Mouse (Mus musculus) neural tube, embryonic 14.5 days (tissue): ENCODE data around the gene Gm3238. TPM values are rescaled to one million over a fixed set of nuclear protein-coding genes. Genes with fewer than 3 reads are reported as not detected.
"Not testable (repeated sequence)": the region's sequence is repeated elsewhere in the genome, so short reads cannot be mapped to it uniquely, and the experiment has no call there.

ENCODE experiments used
- ATAC-seq: fragments of 200-750 bp; cut with Nextera tagmentation; 2 replicates; pipeline ENCODE4 v1.8.0; 2017; ENCODE audit warnings: low read depth, mild to moderate bottlenecking, moderate TSS enrichment, moderate library complexity
- H3K27ac ChIP-seq: fragments of 300-500 bp; sonication (generic); 2 replicates; pipeline ENCODE4 v1.5.1; 2014; ENCODE audit warnings: low read depth, mild to moderate bottlenecking, control low read depth, low read length, moderate library complexity, mixed read lengths
- H3K27me3 ChIP-seq: fragments of 300-500 bp; sonication (generic); 2 replicates; pipeline ENCODE4 v1.6.1; 2014; ENCODE audit warnings: low read length; ENCODE audit not compliant: control insufficient read depth, insufficient read depth
- H3K36me3 ChIP-seq: fragments of 300-500 bp; sonication (generic); 2 replicates; pipeline ENCODE4 v1.6.1; 2014; ENCODE audit warnings: low read length, mixed read lengths; ENCODE audit not compliant: control insufficient read depth, insufficient read depth
- H3K4me1 ChIP-seq: fragments of 300-500 bp; sonication (generic); 2 replicates; pipeline ENCODE4 v1.6.1; 2014; ENCODE audit warnings: low read length; ENCODE audit not compliant: control insufficient read depth, insufficient read depth
- H3K4me2 ChIP-seq: fragments of 300-500 bp; sonication (generic); 2 replicates; pipeline ENCODE4 v1.6.1; 2014; ENCODE audit warnings: mild to moderate bottlenecking, low read depth, low read length, control low read depth
- H3K4me3 ChIP-seq: fragments of 300-500 bp; sonication (generic); 2 replicates; pipeline ENCODE4 v1.5.1; 2014; ENCODE audit warnings: low read depth, low read length, control low read depth, mixed read lengths
- H3K9ac ChIP-seq: fragments of 300-500 bp; sonication (generic); replicated peaks from 2 replicates; pipeline ENCODE4 v1.6.1; 2014; ENCODE audit warnings: low read depth, mild to moderate bottlenecking, control low read depth, low read length, mixed read lengths
- H3K9me3 ChIP-seq: fragments of 300-500 bp; sonication (generic); 2 replicates; pipeline ENCODE4 v1.6.1; 2016; ENCODE audit warnings: low read length; ENCODE audit not compliant: control insufficient read depth
- WGBS: fragments of 180-500 bp; shearing (Covaris S2); extraction: QIAGEN DNeasy Blood & Tissue Kit; methylation state at CpG from one replicate; pipeline ENCODE4 v1.1.7; 2014; 5-methylcytosine and 5-hydroxymethylcytosine counted together
- polyA plus RNA-seq: library from polyadenylated mRNA; unstranded; fragments of >200 nt; fragmentation: Nextera tagmentation; extraction: Ambion mirVana; gene quantifications from 2 replicates; pipeline ENCODE4 v1.2.1, GENCODE M21; 2014

Gm3238 gene
- polyA plus RNA-seq, 1 experiment from 2014 or later, result not detected

- H3K4me3 ChIP-seq, H3K36me3 ChIP-seq, H3K4me1 ChIP-seq, H3K27ac ChIP-seq, H3K4me2 ChIP-seq, ATAC-seq, H3K9ac ChIP-seq, H3K27me3 ChIP-seq, H3K9me3 ChIP-seq: not testable (repeated sequence)
- no CpG with 5 or more reads among the region's 1 CpGs for WGBS
Observed at GRCm38 (mm10) chr10:77759582-77759981, 11.5 kb downstream of the Gm3238 start, which contains the start of gene Gm3233. Gene Gm3233, minus strand, starts transcription at chr10:77759682.

GRCm38 (mm10) chr10:77753448-77753847 lies 17.7 kb downstream of the Gm3238 start:
- H3K9ac ChIP-seq, result no peak overlapping the region
- ATAC-seq, result no peak
- H3K4me3 ChIP-seq, result no peak overlapping the region
- no peak overlapping the region for H3K27ac ChIP-seq
- H3K36me3 ChIP-seq, result no peaks in the 10 kb centered on the region
- no peaks in the 10 kb centered on the region for H3K4me1 ChIP-seq
- H3K9me3 ChIP-seq, result no peaks in the 10 kb centered on the region
- no peaks in the 10 kb centered on the region for H3K27me3 ChIP-seq
- no peak overlapping the region for H3K4me2 ChIP-seq

GRCm38 (mm10) chr10:77752312-77752711 lies 18.8 kb downstream of the Gm3238 start:
- not testable (repeated sequence) for H3K27ac ChIP-seq, H3K4me1 ChIP-seq, H3K9ac ChIP-seq, ATAC-seq, H3K4me3 ChIP-seq, H3K36me3 ChIP-seq, H3K27me3 ChIP-seq, H3K4me2 ChIP-seq, H3K9me3 ChIP-seq
- WGBS, result 65% methylated on average over 3 of the region's 3 CpGs

GRCm38 (mm10) chr10:77751254-77751653 lies 19.9 kb downstream of the Gm3238 start, which contains the start of gene Gm9736:
Gene Gm9736, minus strand, starts transcription at chr10:77751354.
- H3K4me3 ChIP-seq, H3K9ac ChIP-seq, ATAC-seq, H3K4me1 ChIP-seq, H3K9me3 ChIP-seq, H3K4me2 ChIP-seq, H3K27me3 ChIP-seq, H3K36me3 ChIP-seq, H3K27ac ChIP-seq: not testable (repeated sequence)
- WGBS, result 78% methylated on average over 1 of the region's 1 CpGs

- H3K9ac ChIP-seq, H3K27ac ChIP-seq, H3K27me3 ChIP-seq, H3K9me3 ChIP-seq, H3K4me3 ChIP-seq, H3K36me3 ChIP-seq, H3K4me2 ChIP-seq, H3K4me1 ChIP-seq, ATAC-seq: not testable (repeated sequence)
- 73% methylated on average over 1 of the region's 1 CpGs for WGBS
Observed at GRCm38 (mm10) chr10:77750686-77751085, 20.4 kb downstream of the Gm3238 start.

- not testable (repeated sequence) for H3K4me1 ChIP-seq, H3K4me3 ChIP-seq, H3K36me3 ChIP-seq, H3K9ac ChIP-seq, H3K4me2 ChIP-seq, H3K9me3 ChIP-seq, H3K27me3 ChIP-seq, H3K27ac ChIP-seq, ATAC-seq
- WGBS, result 68% methylated on average over 4 of the region's 5 CpGs
Observed at GRCm38 (mm10) chr10:77741924-77742688, 29.0 kb downstream of the Gm3238 start, which contains the start of gene Gm18596. Gene Gm18596, minus strand, starts transcription at chr10:77742638.

GRCm38 (mm10) chr10:77738929-77739328 lies 32.2 kb downstream of the Gm3238 start:
- no peaks in the 10 kb centered on the region for H3K4me1 ChIP-seq

GRCm38 (mm10) chr10:77735928-77736327 lies 35.2 kb downstream of the Gm3238 start:
- Histone ChIP-seq H3K4me2 (no peak overlapping the region), H3K9me3 (0 out of 2 replicates have a peak, but pooled peaks cover 3% of the 10 kb centered on the region), H3K27ac (no peak overlapping the region), H3K36me3 (no peaks in the 10 kb centered on the region), H3K4me3 (no peak overlapping the region), H3K27me3 (no peaks in the 10 kb centered on the region), H3K4me1 (no peaks in the 10 kb centered on the region), H3K9ac (no peak overlapping the region)
- 73% methylated on average over 1 of the region's 1 CpGs for WGBS
- ATAC-seq, result no peak

More at GRCm38 (mm10) chr10:77738929-77739328, 32.2 kb downstream of the Gm3238 start:
- Histone ChIP-seq H3K4me3 (no peak overlapping the region), H3K27me3 (no peaks in the 10 kb centered on the region), H3K9me3 (0 out of 2 replicates have a peak, but pooled peaks cover 3% of the 10 kb centered on the region), H3K36me3 (no peaks in the 10 kb centered on the region), H3K27ac (no peak overlapping the region), H3K9ac (no peak overlapping the region), H3K4me2 (no peak overlapping the region)
- ATAC-seq, result no peak
- WGBS, result 89% methylated on average over 4 of the region's 4 CpGs

- H3K4me1 ChIP-seq, result no peaks in the 10 kb centered on the region
- WGBS, result 51% methylated on average over 4 of the region's 4 CpGs
Observed at GRCm38 (mm10) chr10:77729241-77729640, 41.9 kb downstream of the Gm3238 start.

More at GRCm38 (mm10) chr10:77729241-77729640, 41.9 kb downstream of the Gm3238 start:
- Histone ChIP-seq H3K27ac (no peak overlapping the region), H3K9ac (no peak overlapping the region), H3K4me3 (no peak overlapping the region), H3K4me2 (no peak overlapping the region), H3K9me3 (no peaks in the 10 kb centered on the region), H3K36me3 (no peaks in the 10 kb centered on the region), H3K27me3 (no peaks in the 10 kb centered on the region)
- no peak for ATAC-seq
